Mouse (Mus musculus): ENCODE data around the gene Rfx8. TPM values are rescaled to one million over a fixed set of nuclear protein-coding genes. Genes with fewer than 3 reads are reported as not detected.

The Rfx8 gene
- polyA plus RNA-seq, 1 experiment from 2014 or later = 0.27 TPM

DNA sequence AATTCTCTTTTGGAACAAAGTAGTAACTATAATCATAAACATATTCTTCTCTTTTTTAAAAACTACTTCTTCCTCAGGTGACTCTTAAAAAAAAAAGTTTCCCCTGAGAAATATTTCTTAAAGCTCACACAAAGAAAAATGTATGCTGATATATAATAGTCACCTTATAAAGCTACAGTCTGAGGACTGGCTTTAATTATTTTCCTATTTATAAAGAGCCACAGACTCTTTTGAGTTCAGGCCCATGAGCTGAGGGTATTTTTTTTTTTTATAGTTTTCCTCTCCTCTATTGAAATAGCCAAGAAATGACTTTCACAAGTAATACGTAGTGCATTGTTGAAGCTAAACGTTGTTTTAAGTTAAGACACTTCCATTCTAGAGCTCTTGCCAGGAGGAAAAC, 611 bp downstream of the Rfx8 start:
- H3K9ac ChIP-seq (replicated peaks; ENCODE audit: low read depth) = no peak overlapping the region
- ATAC-seq (no peak), DNase-seq (ENCODE audit: low spot score) (no peak)
- H3K27ac ChIP-seq (ENCODE audit: low read length) = no peak overlapping the region
- H3K4me2 ChIP-seq (replicated peaks; ENCODE audit: low read depth, low read length) = peak overlapping the region; percentile 78; the same call in 1 of the 2 replicates
- H3K27me3 ChIP-seq (replicated peaks; ENCODE audit: insufficient read depth, low read length) = no peaks in the 10 kb centered on the region
- no peaks in the 10 kb centered on the region for H3K9me3 ChIP-seq (ENCODE audit: low read length)
- TF ChIP-seq CTCF (IDR thresholded peaks at IDR 0.05) (no peak), EP300 (IDR thresholded peaks at IDR 0.05) (no peak)
- H3K4me1 ChIP-seq (ENCODE audit: insufficient read depth, low read depth, low read length) = peaks cover 4% of the 10 kb centered on the region; the same call in 1 of the 2 replicates
- H3K36me3 ChIP-seq (ENCODE audit: insufficient read depth, low read length) = no peaks in the 10 kb centered on the region
- no peak overlapping the region for H3K4me3 ChIP-seq (ENCODE audit: low read depth, low read length)
- WGBS = 23% methylated on average over 2 of the region's 2 CpGs

DNA sequence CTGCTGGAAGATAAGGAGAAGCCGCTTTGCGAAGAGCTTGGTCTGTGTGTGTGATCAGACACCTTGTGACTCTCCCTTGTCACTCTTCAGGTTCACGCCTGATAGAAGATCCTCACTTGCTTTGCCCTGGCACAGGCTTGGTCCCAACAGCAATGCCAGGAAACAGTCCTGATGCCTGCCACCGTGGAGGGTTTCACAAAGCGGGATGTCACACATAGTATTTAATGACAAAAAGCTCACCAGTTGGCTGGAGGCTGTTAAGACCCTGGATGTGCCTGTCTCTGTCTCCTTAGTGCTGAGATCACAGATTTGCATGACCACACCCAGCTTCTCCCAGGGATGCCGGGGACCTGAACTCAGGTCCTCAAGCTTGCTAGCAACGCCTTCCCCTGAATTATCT, 5.2 kb downstream of the Rfx8 start:
- no peak for DNase-seq (ENCODE audit: low spot score)
- Histone ChIP-seq H3K36me3 (ENCODE audit: insufficient read depth, low read length) (no peaks in the 10 kb centered on the region), H3K4me1 (ENCODE audit: insufficient read depth, low read depth, low read length) (peaks cover 7% of the 10 kb centered on the region; the same call in 1 of the 2 replicates), H3K27me3 (replicated peaks; ENCODE audit: insufficient read depth, low read length) (no peaks in the 10 kb centered on the region), H3K9me3 (ENCODE audit: low read length) (no peaks in the 10 kb centered on the region), H3K4me3 (ENCODE audit: low read depth, low read length) (no peak overlapping the region), H3K4me2 (replicated peaks; ENCODE audit: low read depth, low read length) (no peak overlapping the region), H3K27ac (ENCODE audit: low read length) (peak overlapping the region; percentile 78; the same call in 1 of the 2 replicates), H3K9ac (replicated peaks; ENCODE audit: low read depth) (no peak overlapping the region)
- WGBS = 83% methylated on average over 7 of the region's 7 CpGs
- ATAC-seq = no peak
- TF ChIP-seq CTCF (IDR thresholded peaks at IDR 0.05) = no peak
- TF ChIP-seq EP300 (IDR thresholded peaks at IDR 0.05) = no peak

DNA sequence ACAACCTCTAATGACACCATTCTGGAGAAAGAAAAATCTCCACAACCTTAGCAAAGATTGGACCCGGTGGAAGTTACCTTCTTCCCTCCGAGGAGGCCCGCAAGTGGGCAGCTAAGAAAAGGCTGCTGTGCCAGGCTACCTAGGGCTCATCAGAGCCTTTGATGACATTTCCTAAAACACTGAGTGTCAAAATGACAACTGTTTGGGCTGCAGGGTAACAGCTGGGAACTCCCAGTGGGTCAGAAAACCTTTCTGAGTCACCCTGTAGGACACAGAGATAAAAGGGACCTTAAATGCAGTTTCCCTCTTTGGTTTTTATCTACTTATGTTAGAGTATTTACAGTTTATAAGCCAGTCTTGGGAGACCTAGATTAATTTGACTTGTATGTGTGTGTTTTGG, 6.1 kb downstream of the Rfx8 start:
- Histone ChIP-seq H3K27me3 (replicated peaks; ENCODE audit: insufficient read depth, low read length) (no peaks in the 10 kb centered on the region), H3K4me1 (ENCODE audit: insufficient read depth, low read depth, low read length) (peaks cover 5% of the 10 kb centered on the region; the same call in 1 of the 2 replicates), H3K36me3 (ENCODE audit: insufficient read depth, low read length) (no peaks in the 10 kb centered on the region), H3K9ac (replicated peaks; ENCODE audit: low read depth) (no peak overlapping the region), H3K4me2 (replicated peaks; ENCODE audit: low read depth, low read length) (no peak overlapping the region), H3K9me3 (ENCODE audit: low read length) (no peaks in the 10 kb centered on the region), H3K4me3 (ENCODE audit: low read depth, low read length) (no peak overlapping the region), H3K27ac (ENCODE audit: low read length) (peak overlapping the region; percentile 78)
- TF ChIP-seq EP300 (IDR thresholded peaks at IDR 0.05) (no peak), CTCF (IDR thresholded peaks at IDR 0.05) (no peak)
- ATAC-seq (no peak), DNase-seq (ENCODE audit: low spot score) (no peak)
- 49% methylated on average over 3 of the region's 3 CpGs for WGBS

DNA sequence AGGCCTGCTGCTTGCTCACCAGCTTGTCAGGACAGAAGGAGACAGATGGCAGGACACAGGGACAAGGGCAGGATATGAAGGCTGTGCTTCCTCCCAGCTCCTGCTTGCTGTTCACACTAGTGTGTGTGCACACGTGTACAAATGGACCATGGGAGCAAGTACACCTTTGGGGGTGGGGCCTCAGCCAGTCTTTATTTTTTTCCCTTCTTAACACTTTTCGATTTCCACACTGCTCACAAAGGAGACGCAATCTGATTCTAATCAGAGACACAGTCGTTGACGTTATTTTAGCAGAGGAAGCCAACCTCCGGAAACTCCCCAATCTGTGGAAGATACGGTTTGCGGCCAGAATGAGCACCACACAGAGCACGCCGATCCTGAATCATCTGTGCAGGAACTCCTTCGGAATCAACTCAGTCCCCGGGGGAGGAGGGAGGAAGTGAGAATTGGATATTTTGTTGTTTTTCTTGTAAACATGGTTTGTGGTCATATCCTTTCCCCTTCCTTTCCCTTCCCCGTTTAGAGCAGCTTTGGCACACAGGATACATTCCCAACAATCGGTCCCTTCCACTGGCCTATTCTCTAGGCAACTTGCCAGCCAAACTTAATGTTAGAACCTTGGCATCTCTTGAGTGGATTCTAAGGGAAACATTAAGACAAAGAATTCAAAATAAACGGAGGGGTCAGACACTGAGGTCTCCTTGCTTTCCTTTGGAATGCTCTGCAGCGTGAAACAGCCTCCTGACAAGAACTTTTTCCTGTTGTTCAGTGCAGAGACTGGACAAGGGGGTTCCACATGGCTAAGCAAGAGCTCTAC, 6.7 kb downstream of the Rfx8 start:
- TF ChIP-seq EP300 (IDR thresholded peaks at IDR 0.05) (peak; percentile 97), CTCF (IDR thresholded peaks at IDR 0.05) (no peak)
- Histone ChIP-seq H3K27ac (ENCODE audit: low read length) (peak overlapping the region; percentile 79), H3K27me3 (replicated peaks; ENCODE audit: insufficient read depth, low read length) (no peaks in the 10 kb centered on the region), H3K4me3 (ENCODE audit: low read depth, low read length) (no peak overlapping the region), H3K4me1 (ENCODE audit: insufficient read depth, low read depth, low read length) (peaks cover 5% of the 10 kb centered on the region; the same call in 1 of the 2 replicates), H3K9ac (replicated peaks; ENCODE audit: low read depth) (no peak overlapping the region), H3K36me3 (ENCODE audit: insufficient read depth, low read length) (no peaks in the 10 kb centered on the region), H3K9me3 (ENCODE audit: low read length) (no peaks in the 10 kb centered on the region), H3K4me2 (replicated peaks; ENCODE audit: low read depth, low read length) (no peak overlapping the region)
- ATAC-seq = peak; percentile 87
- peak; percentile 93 for DNase-seq (ENCODE audit: low spot score)
- 16% methylated on average over 16 of the region's 16 CpGs for WGBS

DNA sequence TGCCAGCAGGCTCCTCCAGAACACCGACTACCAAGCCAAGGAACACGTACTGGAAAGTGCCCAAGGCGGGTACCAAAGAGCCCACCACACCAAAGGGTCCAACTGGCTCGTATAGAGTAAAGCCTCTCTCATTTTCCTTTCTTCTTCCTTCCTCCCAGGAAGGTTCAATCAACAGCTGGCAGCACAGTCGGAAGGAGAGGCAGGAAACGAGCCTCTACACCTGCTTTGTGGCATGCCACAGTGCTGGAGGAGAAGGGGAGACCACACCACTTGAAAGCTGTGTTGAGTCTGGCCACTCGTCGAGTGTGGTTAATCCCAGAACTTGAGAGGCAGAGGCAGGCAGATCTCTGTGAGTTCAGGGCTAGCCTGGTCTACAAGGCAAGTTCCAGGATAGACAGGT, 7.5 kb downstream of the Rfx8 start:
- no peak overlapping the region for H3K9ac ChIP-seq (replicated peaks; ENCODE audit: low read depth)
- WGBS = 71% methylated on average over 8 of the region's 8 CpGs
- no peak overlapping the region for H3K4me3 ChIP-seq (ENCODE audit: low read depth, low read length)
- H3K9me3 ChIP-seq (ENCODE audit: low read length) = no peaks in the 10 kb centered on the region
- DNase-seq (ENCODE audit: low spot score) (no peak), ATAC-seq (no peak)
- peaks cover 5% of the 10 kb centered on the region; the same call in 1 of the 2 replicates for H3K4me1 ChIP-seq (ENCODE audit: insufficient read depth, low read depth, low read length)
- no peak overlapping the region for H3K4me2 ChIP-seq (replicated peaks; ENCODE audit: low read depth, low read length)
- H3K27ac ChIP-seq (ENCODE audit: low read length) = peak overlapping the region; percentile 79
- no peaks in the 10 kb centered on the region for H3K36me3 ChIP-seq (ENCODE audit: insufficient read depth, low read length)
- H3K27me3 ChIP-seq (replicated peaks; ENCODE audit: insufficient read depth, low read length) = no peaks in the 10 kb centered on the region
- no peak for TF ChIP-seq CTCF (IDR thresholded peaks at IDR 0.05)
- no peak for TF ChIP-seq EP300 (IDR thresholded peaks at IDR 0.05)

DNA sequence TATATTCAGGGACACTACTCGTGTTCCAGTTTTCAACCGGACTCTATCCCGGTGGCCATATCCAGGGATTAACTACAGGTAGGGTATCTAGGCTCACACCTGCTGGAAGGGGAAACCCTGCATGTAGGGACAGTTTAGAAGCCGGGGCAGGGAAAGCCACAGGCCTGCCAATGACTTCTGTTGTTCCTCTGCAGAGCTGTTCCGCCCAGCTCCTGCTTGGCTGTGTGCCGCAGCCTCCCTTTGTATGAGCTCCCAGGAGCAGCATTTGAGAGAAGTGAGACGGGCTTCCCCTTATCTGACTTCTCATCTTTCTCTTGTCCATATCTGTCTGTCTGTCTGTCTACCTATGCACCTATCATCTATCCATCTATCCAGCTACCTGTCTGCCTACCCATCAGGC, 8.5 kb downstream of the Rfx8 start:
- Histone ChIP-seq H3K9ac (replicated peaks; ENCODE audit: low read depth) (no peak overlapping the region), H3K36me3 (ENCODE audit: insufficient read depth, low read length) (no peaks in the 10 kb centered on the region), H3K27ac (ENCODE audit: low read length) (no peak overlapping the region), H3K4me2 (replicated peaks; ENCODE audit: low read depth, low read length) (no peak overlapping the region), H3K9me3 (ENCODE audit: low read length) (no peaks in the 10 kb centered on the region), H3K27me3 (replicated peaks; ENCODE audit: insufficient read depth, low read length) (no peaks in the 10 kb centered on the region), H3K4me1 (ENCODE audit: insufficient read depth, low read depth, low read length) (peaks cover 5% of the 10 kb centered on the region; the same call in 1 of the 2 replicates), H3K4me3 (ENCODE audit: low read depth, low read length) (no peak overlapping the region)
- DNase-seq (ENCODE audit: low spot score) (no peak), ATAC-seq (no peak)
- no peak for TF ChIP-seq EP300 (IDR thresholded peaks at IDR 0.05)
- TF ChIP-seq CTCF (IDR thresholded peaks at IDR 0.05) = no peak
- 86% methylated on average over 7 of the region's 7 CpGs for WGBS

Data from lung, postnatal 0 days (tissue).